ENCODE assay signal across 26 mouse cellular contexts in genomic region chr10:115571734-115572440, GRCm38 (mm10). TPM values are rescaled to one million over a fixed set of nuclear protein-coding genes. Genes with fewer than 3 reads are reported as not detected.
DNase-seq lines count a peak whose midpoint lies in the region; ATAC-seq lines count a peak whose summit lies in the region.
"Had no signal": no experiment of that assay in that cellular context is flagged by ENCODE, and none has a peak within 500 bp of the region (broad histone marks: within the 10 kb centered on the region; RNA-seq: fewer than 3 reads in every experiment).

No protein-coding gene starts in this region.

- H3K27ac ChIP-seq in midbrain, embryonic 10.5 days (replicated peaks) = peak overlapping the region; percentile 64
- no peak overlapping the region for H3K27ac ChIP-seq in midbrain, embryonic 16.5 days (ENCODE audit: low read length)
- H3K27ac ChIP-seq in hindbrain, embryonic 13.5 days = peak overlapping the region; percentile 71
- H3K27ac ChIP-seq in midbrain, embryonic 14.5 days (replicated peaks; ENCODE audit: low read depth, low read length) = no peak overlapping the region; the same call in 1 of the 2 replicates
- H3K27ac ChIP-seq: embryonic facial prominence, embryonic 15.5 days; heart, embryonic 15.5 days; kidney, postnatal 0 days had no signal

- WGBS in midbrain, embryonic 10.5 days = 30% methylated on average over 3 of the region's 3 CpGs
- 6% methylated on average over 3 of the region's 3 CpGs for WGBS in midbrain, embryonic 16.5 days
- WGBS in hindbrain, embryonic 13.5 days = 21% methylated on average over 3 of the region's 3 CpGs
- WGBS in midbrain, embryonic 14.5 days = 7% methylated on average over 3 of the region's 3 CpGs

- H3K36me3 ChIP-seq in midbrain, embryonic 10.5 days = no peaks in the 10 kb centered on the region
- no peaks in the 10 kb centered on the region for H3K36me3 ChIP-seq in midbrain, embryonic 16.5 days (ENCODE audit: control insufficient read depth, insufficient read depth, low read length)
- H3K36me3 ChIP-seq in hindbrain, embryonic 13.5 days = no peaks in the 10 kb centered on the region
- H3K36me3 ChIP-seq in midbrain, embryonic 14.5 days (ENCODE audit: control insufficient read depth, insufficient read depth, low read length) = no peaks in the 10 kb centered on the region
- H3K36me3 ChIP-seq: embryonic facial prominence, embryonic 15.5 days; heart, embryonic 15.5 days had no signal

- no peak overlapping the region for H3K4me3 ChIP-seq in midbrain, embryonic 10.5 days
- H3K4me3 ChIP-seq in midbrain, embryonic 16.5 days (ENCODE audit: low read depth, low read length) = no peak overlapping the region
- no peak overlapping the region for H3K4me3 ChIP-seq in hindbrain, embryonic 13.5 days
- H3K4me3 ChIP-seq in midbrain, embryonic 14.5 days (replicated peaks; ENCODE audit: low read depth, low read length) = no peak overlapping the region
- H3K4me3 ChIP-seq: embryonic facial prominence, embryonic 15.5 days; heart, embryonic 15.5 days had no signal

- H3K27me3 ChIP-seq in midbrain, embryonic 10.5 days (ENCODE audit: low read depth, poor library complexity, severe bottlenecking) = peaks cover 42% of the 10 kb centered on the region
- H3K27me3 ChIP-seq in midbrain, embryonic 16.5 days (ENCODE audit: control insufficient read depth, insufficient read depth, low read depth, low read length) = peaks cover 4% of the 10 kb centered on the region; the same call in 1 of the 2 replicates
- H3K27me3 ChIP-seq in hindbrain, embryonic 13.5 days = no peaks in the 10 kb centered on the region
- H3K27me3 ChIP-seq in midbrain, embryonic 14.5 days (ENCODE audit: control insufficient read depth, insufficient read depth, low read length) = no peaks in the 10 kb centered on the region
- H3K27me3 ChIP-seq: embryonic facial prominence, embryonic 15.5 days; heart, embryonic 15.5 days had no signal

- H3K4me2 ChIP-seq in midbrain, embryonic 16.5 days (ENCODE audit: low read length) = no peak overlapping the region
- 0 out of 2 replicates have a peak overlapping the region, but pooled peaks have one; percentile 23 for H3K4me2 ChIP-seq in hindbrain, embryonic 13.5 days
- peak overlapping the region; percentile 23 for H3K4me2 ChIP-seq in midbrain, embryonic 14.5 days (ENCODE audit: low read length)
- H3K4me2 ChIP-seq: embryonic facial prominence, embryonic 15.5 days; heart, embryonic 15.5 days had no signal

- no peak for DNase-seq in midbrain, embryonic 10.5 days (ENCODE audit: low spot score)
- no peak for DNase-seq in midbrain, embryonic 14.5 days
- peak; percentile 46 for DNase-seq in retina, embryonic 14.5 days (ENCODE audit: low spot score)
- DNase-seq in c-Kit-positive CD71-positive TER-119-positive erythroid progenitor cells, embryonic 14.5 days (ENCODE audit: low spot score) = no peak
- no peak for DNase-seq in gastrocnemius, postnatal 10 days
- DNase-seq: adrenal gland, adult 2 months; cerebellum, postnatal 14 days; gastrocnemius, postnatal 14 days; heart, adult 18-20 months; heart, postnatal 4 days; liver; right cerebral cortex, adult 18-20 months; thymus, postnatal 36 days had no signal

- H3K4me1 ChIP-seq in midbrain, embryonic 10.5 days = peaks cover 36% of the 10 kb centered on the region
- H3K4me1 ChIP-seq in midbrain, embryonic 16.5 days (ENCODE audit: control insufficient read depth, insufficient read depth, low read length) = peaks cover 5% of the 10 kb centered on the region; the same call in 1 of the 2 replicates
- H3K4me1 ChIP-seq in hindbrain, embryonic 13.5 days (replicated peaks) = peaks cover 19% of the 10 kb centered on the region
- peaks cover 6% of the 10 kb centered on the region for H3K4me1 ChIP-seq in midbrain, embryonic 14.5 days (ENCODE audit: control insufficient read depth, insufficient read depth, low read length)
- H3K4me1 ChIP-seq: embryonic facial prominence, embryonic 15.5 days; heart, embryonic 15.5 days had no signal

- no peak overlapping the region for H3K9ac ChIP-seq in midbrain, embryonic 16.5 days (ENCODE audit: low read depth, low read length)
- H3K9ac ChIP-seq in hindbrain, embryonic 13.5 days = no peak overlapping the region
- H3K9ac ChIP-seq in midbrain, embryonic 14.5 days (replicated peaks; ENCODE audit: low read length) = no peak overlapping the region
- H3K9ac ChIP-seq: embryonic facial prominence, embryonic 15.5 days; heart, embryonic 15.5 days had no signal

- peaks cover 4% of the 10 kb centered on the region; the same call in 1 of the 2 replicates for H3K9me3 ChIP-seq in midbrain, embryonic 10.5 days (replicated peaks)
- no peaks in the 10 kb centered on the region for H3K9me3 ChIP-seq in midbrain, embryonic 16.5 days (replicated peaks; ENCODE audit: control insufficient read depth, low read length, poor library complexity, severe bottlenecking)
- H3K9me3 ChIP-seq in hindbrain, embryonic 13.5 days = 0 out of 2 replicates have a peak, but pooled peaks cover 7% of the 10 kb centered on the region
- H3K9me3 ChIP-seq in midbrain, embryonic 14.5 days (ENCODE audit: control insufficient read depth, low read length) = no peaks in the 10 kb centered on the region
- H3K9me3 ChIP-seq: embryonic facial prominence, embryonic 15.5 days; heart, embryonic 15.5 days had no signal

- no peak for ATAC-seq in midbrain, embryonic 16.5 days
- no peak for ATAC-seq in hindbrain, embryonic 13.5 days (ENCODE audit: low FRiP score)
- no peak for ATAC-seq in midbrain, embryonic 14.5 days (ENCODE audit: low FRiP score, low TSS enrichment)
- ATAC-seq: intestine, embryonic 16.5 days; lung, postnatal 0 days had no signal

RNA-seq across cellular contexts. Expression of gene A930009A15Rik, which starts 2.1 kb away (rescaled TPM):
- polyA plus RNA-seq in midbrain, embryonic 10.5 days (2016; fragmentation: Nextera tagmentation; extraction: Ambion mirVana) = 0.31 and 1.1 TPM in 2 replicates
- polyA plus RNA-seq in midbrain, embryonic 16.5 days (2015; fragmentation: Nextera tagmentation; extraction: Ambion mirVana) = 0.21 and 0.43 TPM in 2 replicates
- 0.39 and 1.0 TPM in 2 replicates for polyA plus RNA-seq in hindbrain, embryonic 13.5 days (2015; fragmentation: Nextera tagmentation; extraction: Ambion mirVana)
- 0.36 and 0.66 TPM in 2 replicates for polyA plus RNA-seq in midbrain, embryonic 14.5 days (2014; fragmentation: Nextera tagmentation; extraction: Ambion mirVana)
- not detected for total RNA-seq in gastrocnemius, postnatal 10 days (2021)
- total RNA-seq: adrenal gland, adult 2 months; gastrocnemius, postnatal 14 days; heart, adult 18-20 months; heart, postnatal 4 days; left cerebral cortex, adult 18-20 months; megakaryocyte progenitor cell, adult 5-6 weeks had no signal
- polyA plus RNA-seq: adrenal gland, adult 2 months; C2C12; embryonic facial prominence, embryonic 15.5 days; heart, embryonic 15.5 days; intestine, embryonic 16.5 days; kidney, postnatal 0 days; liver, embryonic 16.5 days; lung, postnatal 0 days; small intestine, adult 2 months; testis, adult 2 months had no signal

RNA-seq across cellular contexts. Expression of gene Lgr5, which starts 15.7 kb away (rescaled TPM):
- polyA plus RNA-seq in midbrain, embryonic 10.5 days (2016; fragmentation: Nextera tagmentation; extraction: Ambion mirVana) = 7.2 and 9.1 TPM in 2 replicates
- 1.3 and 1.4 TPM in 2 replicates for polyA plus RNA-seq in midbrain, embryonic 16.5 days (2015; fragmentation: Nextera tagmentation; extraction: Ambion mirVana)
- polyA plus RNA-seq in hindbrain, embryonic 13.5 days (2015; fragmentation: Nextera tagmentation; extraction: Ambion mirVana) = 3.0 and 4.1 TPM in 2 replicates
- polyA plus RNA-seq in midbrain, embryonic 14.5 days (2014; fragmentation: Nextera tagmentation; extraction: Ambion mirVana) = 1.9 and 2.0 TPM in 2 replicates
- under 1 TPM; 0.79 to 0.80 TPM for total RNA-seq in gastrocnemius, postnatal 10 days (2021)
- total RNA-seq: megakaryocyte progenitor cell, adult 5-6 weeks had no signal

Comparison
In these comparisons a context has a peak if more than half of its experiments do, and no peak if none do; other contexts are left out.
1. H3K27ac ChIP-seq: peak in midbrain, embryonic 10.5 days (single experiment) and hindbrain, embryonic 13.5 days (single experiment); none in midbrain, embryonic 16.5 days (single experiment) and midbrain, embryonic 14.5 days (single experiment).